Mouse (Mus musculus): ENCODE measurements at regions not wholly inside any gene's neighbourhood (a gene's known extent, or its start where the extent isn't known, plus 50 kb on each side); places are given as distances from the start of the nearest gene placed in this dataset.

DNA sequence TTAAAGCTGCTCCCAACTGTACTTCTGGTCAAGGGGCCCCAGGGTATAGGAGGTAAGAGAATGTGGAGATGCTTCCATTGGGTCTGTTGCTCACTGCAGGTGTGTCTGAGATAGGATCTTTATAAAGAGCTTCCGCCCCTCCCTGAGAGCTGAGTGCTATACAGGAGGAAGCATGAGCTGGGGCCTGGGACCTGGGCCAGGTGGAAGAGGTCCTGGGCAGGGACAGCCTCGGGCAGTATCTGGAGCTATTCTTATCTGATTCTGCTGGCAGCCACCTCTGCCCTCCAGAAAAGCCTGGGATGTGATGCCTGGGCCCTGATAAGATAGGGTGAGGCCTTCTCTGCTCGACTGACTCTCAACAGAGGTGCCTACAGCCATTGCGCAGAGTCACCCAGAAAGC is 203.3 kb downstream of the Opa1 start:
- Histone ChIP-seq H3K27ac (no peak overlapping the region), H3K9ac (ENCODE audit: low read depth, low read length) (no peak overlapping the region), H3K27me3 (ENCODE audit: insufficient read depth, low read length) (no peaks in the 10 kb centered on the region), H3K9me3 (replicated peaks; ENCODE audit: low read length) (no peaks in the 10 kb centered on the region), H3K4me2 (ENCODE audit: low read length) (no peak overlapping the region), H3K36me3 (ENCODE audit: insufficient read depth, low read length) (no peaks in the 10 kb centered on the region), H3K4me1 (replicated peaks; ENCODE audit: insufficient read depth, low read length) (peaks cover 4% of the 10 kb centered on the region), H3K4me3 (replicated peaks; ENCODE audit: low read depth, low read length) (no peak overlapping the region)
- DNase-seq (ENCODE audit: low spot score) = no peak
- WGBS = 67% methylated on average over 4 of the region's 4 CpGs
- no peak for ATAC-seq (replicated peaks; ENCODE audit: low FRiP score, low read depth)
- no peak for TF ChIP-seq CTCF (IDR thresholded peaks at IDR 0.05; ENCODE audit: low read depth)

DNA sequence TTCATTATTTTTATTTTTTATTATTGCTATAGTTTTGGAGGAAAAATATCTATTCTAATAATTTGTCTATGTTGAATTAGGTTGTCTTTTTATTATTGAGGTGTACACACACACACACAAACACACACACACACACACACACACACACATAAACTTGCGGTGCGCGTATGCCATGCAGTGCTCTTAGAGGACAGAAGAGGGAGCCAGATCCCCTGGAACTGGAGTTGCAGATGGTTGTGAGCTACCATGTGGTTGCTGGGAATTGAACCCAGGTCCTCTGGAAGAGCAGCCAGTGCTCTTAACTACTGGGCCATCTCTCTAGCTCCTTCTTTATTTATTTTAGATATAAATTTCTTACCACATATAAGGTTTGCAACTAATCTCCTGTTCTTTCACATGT is 206.0 kb downstream of the Opa1 start:
- H3K9me3 ChIP-seq (replicated peaks; ENCODE audit: low read length) = no peaks in the 10 kb centered on the region
- DNase-seq (ENCODE audit: low spot score) = no peak
- no peak overlapping the region for H3K4me2 ChIP-seq (ENCODE audit: low read length)
- 100% methylated on average over 3 of the region's 3 CpGs for WGBS
- peak; percentile 30; the same call in 1 of the 2 replicates for TF ChIP-seq CTCF (IDR thresholded peaks at IDR 0.05; ENCODE audit: low read depth)
- ATAC-seq (replicated peaks; ENCODE audit: low FRiP score, low read depth) = no peak
- no peaks in the 10 kb centered on the region for H3K27me3 ChIP-seq (ENCODE audit: insufficient read depth, low read length)
- no peak overlapping the region for H3K4me3 ChIP-seq (replicated peaks; ENCODE audit: low read depth, low read length)
- no peak overlapping the region for H3K27ac ChIP-seq
- peaks cover 9% of the 10 kb centered on the region for H3K4me1 ChIP-seq (replicated peaks; ENCODE audit: insufficient read depth, low read length)
- no peaks in the 10 kb centered on the region for H3K36me3 ChIP-seq (ENCODE audit: insufficient read depth, low read length)
- no peak overlapping the region for H3K9ac ChIP-seq (ENCODE audit: low read depth, low read length)

DNA sequence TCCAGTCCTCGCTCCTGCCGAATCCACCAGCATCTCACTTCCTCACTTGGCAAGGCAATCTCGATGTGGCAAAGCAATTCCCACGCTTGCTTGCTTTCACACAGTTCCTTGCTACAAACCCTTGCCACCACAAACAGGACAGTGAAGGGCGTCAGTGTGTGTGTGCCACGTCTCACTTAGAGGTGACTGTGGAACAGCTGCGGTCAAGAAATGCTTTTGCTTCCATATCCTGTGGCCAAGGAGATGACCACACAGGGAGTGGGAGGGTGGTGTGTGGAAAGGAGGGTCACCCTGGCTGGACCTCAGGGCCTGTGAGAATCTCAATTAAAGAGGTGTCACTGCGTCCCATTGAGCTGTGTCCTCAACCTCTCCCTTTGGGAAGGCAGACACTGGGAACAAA is 207.4 kb downstream of the Opa1 start:
- 72% methylated on average over 8 of the region's 8 CpGs for WGBS
- Histone ChIP-seq H3K9me3 (replicated peaks; ENCODE audit: low read length) (no peaks in the 10 kb centered on the region), H3K4me3 (replicated peaks; ENCODE audit: low read depth, low read length) (no peak overlapping the region), H3K36me3 (ENCODE audit: insufficient read depth, low read length) (no peaks in the 10 kb centered on the region), H3K27ac (no peak overlapping the region), H3K27me3 (ENCODE audit: insufficient read depth, low read length) (no peaks in the 10 kb centered on the region), H3K9ac (ENCODE audit: low read depth, low read length) (no peak overlapping the region), H3K4me1 (replicated peaks; ENCODE audit: insufficient read depth, low read length) (peaks cover 9% of the 10 kb centered on the region), H3K4me2 (ENCODE audit: low read length) (no peak overlapping the region)
- TF ChIP-seq CTCF (IDR thresholded peaks at IDR 0.05; ENCODE audit: low read depth) = no peak
- ATAC-seq (replicated peaks; ENCODE audit: low FRiP score, low read depth) = no peak
- DNase-seq (ENCODE audit: low spot score) = no peak

DNA sequence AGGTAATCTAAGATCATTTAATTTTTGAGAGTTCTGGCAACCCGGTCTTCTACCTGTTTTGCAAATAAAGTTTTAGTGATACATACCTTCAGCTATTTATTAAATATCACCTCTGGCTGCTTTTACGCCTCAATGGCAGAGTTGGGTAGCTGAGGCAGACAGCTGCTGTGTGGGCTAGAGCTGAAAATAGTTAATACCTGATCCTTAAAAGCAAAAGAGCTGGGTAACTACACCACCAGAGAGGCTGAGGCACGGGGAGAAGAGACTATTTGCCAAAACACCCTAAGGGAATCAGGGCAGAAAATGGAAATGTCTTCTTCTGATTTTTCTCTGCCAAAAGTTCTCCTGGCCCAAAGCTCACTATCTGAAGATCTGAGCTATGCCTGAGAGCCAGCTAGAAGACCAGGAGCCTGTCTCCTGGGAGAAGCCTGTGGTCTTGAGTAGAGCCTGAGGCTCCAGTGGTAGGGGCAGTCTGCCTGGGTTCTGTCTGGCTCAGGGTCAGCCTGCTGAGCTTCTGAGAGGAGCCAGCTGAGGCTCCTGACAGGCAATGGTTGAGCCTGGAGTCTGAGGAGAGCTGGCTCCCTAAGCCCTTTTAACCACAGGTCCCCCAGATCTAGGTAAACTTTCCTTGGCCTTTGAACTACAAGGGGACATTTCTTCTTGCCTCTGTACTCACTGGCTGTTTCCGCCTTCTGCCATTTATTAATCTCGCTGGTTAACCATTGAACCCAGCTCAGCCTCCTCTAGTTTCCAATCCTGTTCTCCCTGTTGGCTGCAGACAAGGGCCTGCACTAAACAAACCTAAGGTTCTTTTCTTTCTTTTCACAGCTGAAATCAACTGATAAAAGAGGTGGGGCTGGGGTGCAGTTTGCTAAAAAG is 208.7 kb downstream of the Opa1 start:
- no peaks in the 10 kb centered on the region for H3K36me3 ChIP-seq (ENCODE audit: insufficient read depth, low read length)
- no peaks in the 10 kb centered on the region for H3K9me3 ChIP-seq (replicated peaks; ENCODE audit: low read length)
- DNase-seq (ENCODE audit: low spot score) (peak; percentile 57), ATAC-seq (replicated peaks; ENCODE audit: low FRiP score, low read depth) (peak; percentile 83)
- no peak for TF ChIP-seq CTCF (IDR thresholded peaks at IDR 0.05; ENCODE audit: low read depth)
- WGBS = 49% methylated on average over 5 of the region's 5 CpGs
- no peak overlapping the region for H3K4me3 ChIP-seq (replicated peaks; ENCODE audit: low read depth, low read length)
- peaks cover 9% of the 10 kb centered on the region for H3K4me1 ChIP-seq (replicated peaks; ENCODE audit: insufficient read depth, low read length)
- H3K9ac ChIP-seq (ENCODE audit: low read depth, low read length) = no peak overlapping the region
- no peaks in the 10 kb centered on the region for H3K27me3 ChIP-seq (ENCODE audit: insufficient read depth, low read length)
- H3K27ac ChIP-seq = peak overlapping the region; percentile 90
- no peak overlapping the region for H3K4me2 ChIP-seq (ENCODE audit: low read length)

DNA sequence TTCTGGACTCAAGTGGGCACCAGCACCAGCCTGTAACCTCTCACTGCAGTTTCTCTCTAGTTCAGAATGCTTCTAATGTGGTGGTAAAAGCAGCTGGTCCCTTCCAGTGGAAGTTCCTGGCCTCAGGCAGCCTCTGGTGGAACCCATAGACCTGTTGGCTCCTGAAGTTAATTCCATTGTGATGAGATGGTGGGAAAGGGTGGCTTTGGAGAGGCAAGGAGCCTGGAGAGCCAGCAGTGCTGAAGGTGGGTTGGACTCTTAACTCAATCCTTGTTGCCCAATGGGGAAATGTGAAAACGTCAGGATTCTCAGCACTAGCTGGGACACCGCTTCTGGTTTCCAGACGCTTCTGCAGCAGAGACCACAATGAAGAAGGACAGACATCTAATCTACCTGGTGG is 210.9 kb downstream of the Opa1 start:
- Histone ChIP-seq H3K9me3 (replicated peaks; ENCODE audit: low read length) (no peaks in the 10 kb centered on the region), H3K27me3 (ENCODE audit: insufficient read depth, low read length) (no peaks in the 10 kb centered on the region), H3K4me3 (replicated peaks; ENCODE audit: low read depth, low read length) (no peak overlapping the region), H3K9ac (ENCODE audit: low read depth, low read length) (no peak overlapping the region), H3K27ac (no peak overlapping the region; the same call in 1 of the 2 replicates), H3K4me1 (replicated peaks; ENCODE audit: insufficient read depth, low read length) (peaks cover 9% of the 10 kb centered on the region), H3K36me3 (ENCODE audit: insufficient read depth, low read length) (no peaks in the 10 kb centered on the region), H3K4me2 (ENCODE audit: low read length) (no peak overlapping the region)
- TF ChIP-seq CTCF (IDR thresholded peaks at IDR 0.05; ENCODE audit: low read depth) = no peak
- WGBS = 94% methylated on average over 3 of the region's 3 CpGs
- ATAC-seq (replicated peaks; ENCODE audit: low FRiP score, low read depth) (no peak), DNase-seq (ENCODE audit: low spot score) (no peak)

DNA sequence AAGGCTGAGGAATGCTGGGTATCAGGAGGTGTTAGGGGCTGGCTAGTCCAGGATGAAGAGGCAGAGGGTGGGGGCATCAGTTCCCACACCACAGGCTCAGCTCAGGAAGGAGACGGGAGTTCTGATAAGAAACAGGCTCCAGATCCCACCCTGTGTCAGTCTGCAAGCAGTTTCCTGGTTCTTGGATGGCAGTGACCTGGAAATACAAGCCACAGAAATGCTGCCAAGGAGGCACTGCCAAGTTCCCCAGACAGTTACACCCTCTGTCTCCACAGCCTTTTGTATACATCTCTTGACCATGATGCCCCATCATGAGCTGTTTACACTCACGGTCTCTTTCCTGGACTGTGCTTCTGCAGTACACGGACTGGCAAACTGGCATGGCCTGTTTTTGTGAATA is 220.1 kb downstream of the Opa1 start:
- no peak for ATAC-seq (replicated peaks; ENCODE audit: low FRiP score, low read depth)
- H3K4me2 ChIP-seq (ENCODE audit: low read length) = no peak overlapping the region
- H3K36me3 ChIP-seq (ENCODE audit: insufficient read depth, low read length) = no peaks in the 10 kb centered on the region
- DNase-seq (ENCODE audit: low spot score) = no peak
- H3K4me3 ChIP-seq (replicated peaks; ENCODE audit: low read depth, low read length) = no peak overlapping the region
- H3K9me3 ChIP-seq (replicated peaks; ENCODE audit: low read length) = no peaks in the 10 kb centered on the region
- no peak overlapping the region for H3K27ac ChIP-seq
- H3K27me3 ChIP-seq (ENCODE audit: insufficient read depth, low read length) = no peaks in the 10 kb centered on the region
- peaks cover 3% of the 10 kb centered on the region; the same call in 1 of the 2 replicates for H3K4me1 ChIP-seq (replicated peaks; ENCODE audit: insufficient read depth, low read length)
- no peak for TF ChIP-seq CTCF (IDR thresholded peaks at IDR 0.05; ENCODE audit: low read depth)
- WGBS = 49% methylated on average over 3 of the region's 3 CpGs
- H3K9ac ChIP-seq (ENCODE audit: low read depth, low read length) = no peak overlapping the region

Data from kidney, postnatal 0 days (tissue).